Mouse (Mus musculus): ENCODE data around the gene Tmem54. TPM values are rescaled to one million over a fixed set of nuclear protein-coding genes. Genes with fewer than 3 reads are reported as not detected.

The Tmem54 gene
- polyA plus RNA-seq, 1 experiment from 2014 or later: 45.9 TPM

- H3K36me3 ChIP-seq (ENCODE audit: control insufficient read depth, insufficient read depth, low read length): no peaks in the 10 kb centered on the region
- peak overlapping the region; percentile 29 for H3K4me3 ChIP-seq (ENCODE audit: low read depth, low read length)
- no peaks in the 10 kb centered on the region for H3K9me3 ChIP-seq (ENCODE audit: control insufficient read depth, low read length)
- DNase-seq (ENCODE audit: low spot score) (no peak), ATAC-seq (replicated peaks; ENCODE audit: low FRiP score, low TSS enrichment, low read depth) (peak; percentile 72)
- H3K27ac ChIP-seq (ENCODE audit: low read depth): 0 out of 2 replicates have a peak overlapping the region, but pooled peaks have one; percentile 57
- peak overlapping the region; percentile 29; the same call in 1 of the 2 replicates for H3K9ac ChIP-seq (ENCODE audit: low read length)
- H3K4me1 ChIP-seq (replicated peaks; ENCODE audit: control insufficient read depth, insufficient read depth, low read length): peaks cover 13% of the 10 kb centered on the region; the same call in 1 of the 2 replicates
- 3% methylated on average over 17 of the region's 17 CpGs for WGBS
- peak overlapping the region; percentile 49 for H3K4me2 ChIP-seq (ENCODE audit: low read length)
- peaks cover 8% of the 10 kb centered on the region for H3K27me3 ChIP-seq (replicated peaks; ENCODE audit: control insufficient read depth, insufficient read depth, low read length)
Observed at GRCm38 (mm10) chr4:129130755-129131303, 25.5 kb downstream of the Tmem54 start.

GRCm38 (mm10) chr4:129134799-129135585 lies 29.6 kb downstream of the Tmem54 start:
- H3K4me1 ChIP-seq (replicated peaks; ENCODE audit: control insufficient read depth, insufficient read depth, low read length): peaks cover 9% of the 10 kb centered on the region; the same call in 1 of the 2 replicates
- ATAC-seq (replicated peaks; ENCODE audit: low FRiP score, low TSS enrichment, low read depth): no peak
- no peak overlapping the region for H3K4me3 ChIP-seq (ENCODE audit: low read depth, low read length)
- no peak overlapping the region for H3K27ac ChIP-seq (ENCODE audit: low read depth)
- peaks cover 34% of the 10 kb centered on the region for H3K27me3 ChIP-seq (replicated peaks; ENCODE audit: control insufficient read depth, insufficient read depth, low read length)
- WGBS: 11% methylated on average over 15 of the region's 15 CpGs
- DNase-seq (ENCODE audit: low spot score): peak; percentile 94
- H3K9ac ChIP-seq (ENCODE audit: low read length): peak overlapping the region; percentile 7; the same call in 1 of the 2 replicates
- peak overlapping the region; percentile 26 for H3K4me2 ChIP-seq (ENCODE audit: low read length)
- H3K36me3 ChIP-seq (ENCODE audit: control insufficient read depth, insufficient read depth, low read length): no peaks in the 10 kb centered on the region
- no peaks in the 10 kb centered on the region for H3K9me3 ChIP-seq (ENCODE audit: control insufficient read depth, low read length)

DNA sequence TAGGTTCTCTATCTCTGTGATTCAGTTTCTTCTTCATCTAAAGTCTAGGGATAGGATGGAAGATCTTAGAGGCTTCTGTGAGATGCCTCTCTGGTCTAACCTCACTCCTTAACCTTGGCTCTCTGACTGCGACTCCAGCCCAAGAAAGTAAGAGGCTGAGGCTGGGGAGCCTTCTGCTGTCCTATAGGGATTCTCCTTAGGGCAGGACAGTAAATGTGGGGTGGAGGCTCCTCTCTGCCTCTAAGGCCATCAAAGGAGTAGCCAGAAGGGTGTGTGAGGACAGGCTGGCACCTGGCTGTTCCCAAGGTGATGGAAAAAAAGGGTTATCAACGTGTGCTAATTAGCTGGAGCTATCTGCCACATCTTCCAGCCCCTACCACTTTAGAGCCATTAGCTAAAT lies 30.3 kb downstream of the Tmem54 start:
- Histone ChIP-seq H3K4me3 (ENCODE audit: low read depth, low read length) (no peak overlapping the region), H3K9me3 (ENCODE audit: control insufficient read depth, low read length) (no peaks in the 10 kb centered on the region), H3K27ac (ENCODE audit: low read depth) (no peak overlapping the region), H3K4me2 (ENCODE audit: low read length) (no peak overlapping the region), H3K36me3 (ENCODE audit: control insufficient read depth, insufficient read depth, low read length) (no peaks in the 10 kb centered on the region), H3K4me1 (replicated peaks; ENCODE audit: control insufficient read depth, insufficient read depth, low read length) (peaks cover 4% of the 10 kb centered on the region; the same call in 1 of the 2 replicates), H3K9ac (ENCODE audit: low read length) (no peak overlapping the region), H3K27me3 (replicated peaks; ENCODE audit: control insufficient read depth, insufficient read depth, low read length) (peaks cover 34% of the 10 kb centered on the region)
- DNase-seq (ENCODE audit: low spot score) (no peak), ATAC-seq (replicated peaks; ENCODE audit: low FRiP score, low TSS enrichment, low read depth) (no peak)
- 58% methylated on average over 2 of the region's 2 CpGs for WGBS

DNA sequence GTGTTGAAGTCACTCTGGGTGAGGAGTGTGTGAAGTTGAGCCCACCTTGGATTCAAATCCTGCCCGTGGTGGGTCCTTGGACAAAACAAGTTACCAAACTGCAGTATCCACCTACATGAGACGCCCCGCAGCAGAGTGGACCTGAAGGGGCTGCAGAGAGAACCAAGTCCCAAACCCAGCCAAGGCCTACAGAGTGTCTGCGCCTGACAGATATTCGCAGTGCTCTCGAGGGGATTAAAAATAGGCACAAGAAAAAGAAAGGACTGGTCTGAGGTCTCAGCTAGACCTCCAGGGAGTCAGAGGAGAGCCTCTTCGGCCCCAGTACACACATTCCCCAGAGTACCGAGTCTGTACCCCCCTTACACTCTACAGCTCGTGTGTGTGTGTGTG lies 30.8 kb downstream of the Tmem54 start:
- Histone ChIP-seq H3K9ac (ENCODE audit: low read length) (peak overlapping the region; percentile 53; the same call in 1 of the 2 replicates), H3K27me3 (replicated peaks; ENCODE audit: control insufficient read depth, insufficient read depth, low read length) (peaks cover 34% of the 10 kb centered on the region), H3K4me3 (ENCODE audit: low read depth, low read length) (peak overlapping the region; percentile 55), H3K4me2 (ENCODE audit: low read length) (peak overlapping the region; percentile 93), H3K36me3 (ENCODE audit: control insufficient read depth, insufficient read depth, low read length) (no peaks in the 10 kb centered on the region), H3K4me1 (replicated peaks; ENCODE audit: control insufficient read depth, insufficient read depth, low read length) (peaks cover 6% of the 10 kb centered on the region; the same call in 1 of the 2 replicates), H3K27ac (ENCODE audit: low read depth) (no peak overlapping the region), H3K9me3 (ENCODE audit: control insufficient read depth, low read length) (no peaks in the 10 kb centered on the region)
- ATAC-seq (replicated peaks; ENCODE audit: low FRiP score, low TSS enrichment, low read depth) (no peak), DNase-seq (ENCODE audit: low spot score) (no peak)
- 47% methylated on average over 9 of the region's 9 CpGs for WGBS

DNA sequence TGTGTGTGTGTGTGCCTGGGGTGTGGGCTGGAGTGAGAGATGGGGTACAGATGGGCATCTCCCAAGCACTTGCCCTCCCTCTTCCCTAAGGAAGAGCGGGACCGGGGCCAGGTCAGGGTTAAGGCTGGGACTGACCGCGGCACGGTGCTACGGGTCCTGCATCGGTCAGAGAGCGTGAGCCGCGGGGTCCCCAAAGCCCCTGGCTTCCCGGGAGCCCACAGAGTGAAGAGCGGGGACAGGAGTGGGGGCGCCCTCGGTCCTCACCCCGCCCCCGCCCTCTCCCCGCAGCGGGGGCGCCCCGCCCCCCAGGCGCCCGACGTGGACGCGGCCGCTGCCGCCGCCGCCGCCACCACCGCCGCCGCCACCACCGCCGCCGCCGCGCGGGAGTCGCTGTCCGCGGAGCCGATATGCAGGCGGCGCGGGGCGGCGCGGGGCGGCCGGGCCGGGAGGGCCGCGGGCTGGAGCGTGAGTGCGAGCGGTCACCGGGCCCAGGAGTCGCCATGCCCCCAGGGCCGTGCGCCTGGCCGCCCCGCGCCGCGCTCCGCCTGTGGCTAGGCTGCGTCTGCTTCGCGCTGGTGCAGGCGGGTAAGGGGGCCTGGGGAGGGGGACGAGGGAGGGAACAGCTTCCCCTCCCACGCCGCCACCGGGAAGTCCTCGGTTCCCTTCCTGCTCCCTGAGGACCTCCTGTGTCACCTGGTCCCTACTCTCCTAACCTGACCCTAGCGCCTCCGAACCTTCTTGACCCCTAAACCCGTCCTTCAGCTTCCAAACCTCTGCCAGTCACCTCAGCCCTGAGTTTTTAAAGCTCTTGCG lies 31.4 kb downstream of the Tmem54 start, which contains the start of gene Fndc5:
Gene Fndc5, plus strand, starts transcription at position 421 of the 813 bp plus-strand sequence.
- peak; percentile 20; the same call in 1 of the 2 replicates for ATAC-seq (replicated peaks; ENCODE audit: low FRiP score, low TSS enrichment, low read depth)
- H3K4me1 ChIP-seq (replicated peaks; ENCODE audit: control insufficient read depth, insufficient read depth, low read length): peaks cover 8% of the 10 kb centered on the region; the same call in 1 of the 2 replicates
- H3K27me3 ChIP-seq (replicated peaks; ENCODE audit: control insufficient read depth, insufficient read depth, low read length): peaks cover 34% of the 10 kb centered on the region
- H3K4me3 ChIP-seq (ENCODE audit: low read depth, low read length): peak within 1 kb of the TSS; percentile 55
- H3K9me3 ChIP-seq (ENCODE audit: control insufficient read depth, low read length): no peaks in the 10 kb centered on the region
- no peak for DNase-seq (ENCODE audit: low spot score)
- WGBS: 1% methylated on average over 56 of the region's 80 CpGs
- peak within 1 kb of the TSS; percentile 53 for H3K9ac ChIP-seq (ENCODE audit: low read length)
- peak within 1 kb of the TSS; percentile 93 for H3K4me2 ChIP-seq (ENCODE audit: low read length)
- H3K36me3 ChIP-seq (ENCODE audit: control insufficient read depth, insufficient read depth, low read length): no peaks in the 10 kb centered on the region
- H3K27ac ChIP-seq (ENCODE audit: low read depth): no peak within 1 kb of the TSS

DNA sequence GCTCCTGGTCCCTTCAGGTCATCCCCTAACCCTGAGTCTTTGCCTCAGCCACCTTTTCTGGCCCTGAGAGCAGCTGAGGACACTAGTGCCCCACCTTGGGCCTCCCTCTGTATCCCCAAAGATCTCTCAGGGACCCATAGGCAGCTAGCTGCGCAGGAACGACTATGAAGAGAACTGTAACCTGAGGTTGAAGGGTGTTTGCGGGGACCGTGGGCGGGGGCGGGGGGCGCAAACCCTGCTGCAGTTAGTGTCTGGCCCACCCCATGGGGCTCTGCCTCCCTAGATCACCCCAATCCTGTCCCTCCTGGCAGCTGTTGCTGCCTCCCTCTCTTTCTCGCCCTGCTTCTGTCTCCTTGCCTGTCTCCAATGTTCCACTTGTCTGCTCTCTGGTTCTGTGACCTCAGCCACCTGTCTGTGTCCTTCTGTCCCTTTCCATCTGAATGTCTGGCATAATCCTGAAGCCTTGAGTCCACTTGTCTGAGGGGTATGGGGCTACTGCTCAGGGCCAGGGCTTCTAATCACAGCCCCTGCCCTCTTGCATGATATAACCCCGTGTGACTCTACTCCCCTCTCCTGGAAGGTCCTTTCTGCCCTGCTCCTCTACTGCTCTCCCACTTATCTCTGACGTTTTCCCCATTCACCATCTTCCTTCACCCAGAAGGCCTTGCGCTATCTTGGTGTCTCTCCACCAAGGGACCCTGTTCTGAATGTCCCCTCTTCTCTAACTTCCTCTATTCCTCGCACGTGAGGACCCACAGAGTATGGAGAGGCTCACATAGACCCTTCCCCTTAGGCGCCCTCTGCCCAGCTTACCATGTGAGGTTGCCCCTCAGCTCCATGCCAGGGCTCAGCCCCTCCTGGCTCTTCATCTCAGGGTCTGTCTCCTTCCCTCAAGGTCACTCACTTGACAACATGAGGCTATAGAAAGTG lies 32.3 kb downstream of the Tmem54 start:
- peaks cover 34% of the 10 kb centered on the region for H3K27me3 ChIP-seq (replicated peaks; ENCODE audit: control insufficient read depth, insufficient read depth, low read length)
- peaks cover 9% of the 10 kb centered on the region; the same call in 1 of the 2 replicates for H3K4me1 ChIP-seq (replicated peaks; ENCODE audit: control insufficient read depth, insufficient read depth, low read length)
- ATAC-seq (replicated peaks; ENCODE audit: low FRiP score, low TSS enrichment, low read depth) (no peak), DNase-seq (ENCODE audit: low spot score) (no peak)
- peak overlapping the region; percentile 55; the same call in 1 of the 2 replicates for H3K4me3 ChIP-seq (ENCODE audit: low read depth, low read length)
- H3K4me2 ChIP-seq (ENCODE audit: low read length): peak overlapping the region; percentile 93
- H3K9ac ChIP-seq (ENCODE audit: low read length): no peak overlapping the region
- no peaks in the 10 kb centered on the region for H3K36me3 ChIP-seq (ENCODE audit: control insufficient read depth, insufficient read depth, low read length)
- no peak overlapping the region for H3K27ac ChIP-seq (ENCODE audit: low read depth)
- WGBS: 55% methylated on average over 14 of the region's 14 CpGs
- H3K9me3 ChIP-seq (ENCODE audit: control insufficient read depth, low read length): no peaks in the 10 kb centered on the region

DNA sequence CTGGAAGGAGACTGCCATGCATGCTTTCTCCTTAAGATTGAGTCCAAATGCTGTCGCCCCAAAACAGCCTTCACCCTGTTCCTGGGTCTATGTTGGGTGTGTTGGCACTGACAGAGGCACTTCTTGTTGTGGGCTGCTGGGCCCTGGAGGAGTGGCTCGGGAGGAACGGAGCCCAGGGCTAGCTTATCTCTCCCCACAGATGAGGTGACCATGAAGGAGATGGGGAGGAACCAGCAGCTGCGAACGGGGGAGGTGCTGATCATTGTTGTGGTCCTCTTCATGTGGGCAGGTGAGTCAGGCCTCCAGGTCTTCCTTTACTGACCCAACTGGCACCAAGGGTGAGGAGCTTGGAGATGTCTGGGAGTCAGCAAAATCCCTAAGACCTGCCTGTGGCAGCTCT lies 34.3 kb downstream of the Tmem54 start:
- no peak for ATAC-seq (replicated peaks; ENCODE audit: low FRiP score, low TSS enrichment, low read depth)
- 91% methylated on average over 5 of the region's 5 CpGs for WGBS

More for the DNA sequence above, 34.3 kb downstream of the Tmem54 start:
- H3K4me2 ChIP-seq (ENCODE audit: low read length): no peak overlapping the region
- H3K27ac ChIP-seq (ENCODE audit: low read depth): no peak overlapping the region
- no peak for DNase-seq (ENCODE audit: low spot score)
- no peak overlapping the region for H3K4me3 ChIP-seq (ENCODE audit: low read depth, low read length)
- no peaks in the 10 kb centered on the region for H3K9me3 ChIP-seq (ENCODE audit: control insufficient read depth, low read length)
- H3K27me3 ChIP-seq (replicated peaks; ENCODE audit: control insufficient read depth, insufficient read depth, low read length): peaks cover 34% of the 10 kb centered on the region
- no peak overlapping the region for H3K9ac ChIP-seq (ENCODE audit: low read length)
- H3K36me3 ChIP-seq (ENCODE audit: control insufficient read depth, insufficient read depth, low read length): 0 out of 2 replicates have a peak, but pooled peaks cover 2% of the 10 kb centered on the region
- peaks cover 13% of the 10 kb centered on the region; the same call in 1 of the 2 replicates for H3K4me1 ChIP-seq (replicated peaks; ENCODE audit: control insufficient read depth, insufficient read depth, low read length)

Data from intestine, embryonic 14.5 days (tissue).